Mouse (Mus musculus) megakaryocyte, embryonic 14.5 days (primary cell): ENCODE measurements at regions not wholly inside any gene's neighbourhood (a gene's known extent, or its start where the extent isn't known, plus 50 kb on each side); places are given as distances from the start of the nearest gene placed in this dataset.

Source experiments
- FLI1 ChIP-seq: IDR thresholded peaks from 2 replicates; pipeline ENCODE4 v1.6.1; 2012; ENCODE audit warnings: low read length, inconsistent platforms, mixed read lengths
- GATA1 ChIP-seq: IDR thresholded peaks from 3 replicates; pipeline ENCODE4 v1.6.1; 2012; ENCODE audit warnings: mixed read lengths, low read length, inconsistent platforms, borderline replicate concordance

- TF ChIP-seq GATA1, result no peak
- TF ChIP-seq FLI1, result no peak
Measured at GRCm38 (mm10) chr4:45590836-45591235, 58.6 kb upstream of the Shb start.
